Mouse (Mus musculus) forebrain, embryonic 11.5 days (tissue): ENCODE measurements around the gene Pfdn6. TPM values are rescaled to one million over a fixed set of nuclear protein-coding genes. Genes with fewer than 3 reads are reported as not detected.
"Not testable (repeated sequence)": the region's sequence is repeated elsewhere in the genome, so short reads cannot be mapped to it uniquely, and the experiment has no call there.

Experiments
- ATAC-seq: fragments of 200-750 bp; cut with Nextera tagmentation; replicated peaks from 2 replicates; pipeline ENCODE4 v1.8.0; 2017; ENCODE audit warnings: moderate TSS enrichment; ENCODE audit not compliant: low FRiP score
- DNase-seq: peaks from one replicate; pipeline ENCODE4 v3.0.0-alpha.2; 2017; ENCODE audit warnings: low spot score
- H3K27ac ChIP-seq: fragments of 300-500 bp; sonication (generic); 2 replicates; pipeline ENCODE4 v1.5.1; 2014; ENCODE audit warnings: low read depth, low read length
- H3K27me3 ChIP-seq: fragments of 300-500 bp; sonication (generic); 2 replicates; pipeline ENCODE4 v1.6.1; 2014; ENCODE audit warnings: mild to moderate bottlenecking, low read length, mixed read lengths; ENCODE audit not compliant: control insufficient read depth, insufficient read depth
- H3K36me3 ChIP-seq: fragments of 300-500 bp; sonication (generic); 2 replicates; pipeline ENCODE4 v1.6.1; 2014; ENCODE audit warnings: mild to moderate bottlenecking, low read length, moderate library complexity, mixed read lengths; ENCODE audit not compliant: control insufficient read depth, insufficient read depth
- H3K4me1 ChIP-seq: fragments of 300-500 bp; sonication (generic); replicated peaks from 2 replicates; pipeline ENCODE4 v1.6.1; 2014; ENCODE audit warnings: low read length, mixed read lengths; ENCODE audit not compliant: control insufficient read depth, insufficient read depth
- H3K4me2 ChIP-seq: fragments of 300-500 bp; sonication (generic); 2 replicates; pipeline ENCODE4 v1.6.1; 2014; ENCODE audit warnings: low read depth, mild to moderate bottlenecking, low read length, moderate library complexity, mixed read lengths; ENCODE audit not compliant: severe bottlenecking
- H3K4me3 ChIP-seq: fragments of 300-500 bp; sonication (generic); 2 replicates; pipeline ENCODE4 v1.5.1; 2014; ENCODE audit warnings: low read depth, low read length
- H3K9ac ChIP-seq: fragments of 300-500 bp; sonication (generic); 2 replicates; pipeline ENCODE4 v1.6.1; 2014; ENCODE audit warnings: low read length
- H3K9me3 ChIP-seq: fragments of 300-500 bp; sonication (generic); 2 replicates; pipeline ENCODE4 v1.6.1; 2016; ENCODE audit warnings: low read length, mixed read lengths; ENCODE audit not compliant: control insufficient read depth
- WGBS: fragments of 180-500 bp; shearing (Covaris S2); extraction: QIAGEN DNeasy Blood & Tissue Kit; methylation state at CpG from one replicate; pipeline ENCODE4 v1.1.7; 2014; 5-methylcytosine and 5-hydroxymethylcytosine counted together
- polyA plus RNA-seq: library from polyadenylated mRNA; unstranded; fragments of >200 nt; fragmentation: Nextera tagmentation; extraction: Ambion mirVana; gene quantifications from 2 replicates; pipeline ENCODE4 v1.2.1, GENCODE M21; 2014

Pfdn6 gene
- polyA plus RNA-seq, 1 experiment from 2014 or later = 214 TPM

GRCm38 (mm10) chr17:33900989-33901314 is 39.2 kb downstream of the Pfdn6 start:
- Histone ChIP-seq H3K27ac (no peak overlapping the region), H3K9ac (no peak overlapping the region), H3K9me3 (no peaks in the 10 kb centered on the region), H3K4me3 (no peak overlapping the region), H3K4me1 (no peaks in the 10 kb centered on the region), H3K27me3 (no peaks in the 10 kb centered on the region), H3K4me2 (no peak overlapping the region), H3K36me3 (no peaks in the 10 kb centered on the region)
- DNase-seq (no peak), ATAC-seq (no peak)
- WGBS = 82% methylated on average over 4 of the region's 4 CpGs

GRCm38 (mm10) chr17:33900281-33900988 is 39.7 kb downstream of the Pfdn6 start:
- H3K9ac ChIP-seq = no peak overlapping the region
- WGBS = 75% methylated on average over 7 of the region's 7 CpGs

GRCm38 (mm10) chr17:33899642-33900041 is 40.5 kb downstream of the Pfdn6 start:
- ATAC-seq (no peak), DNase-seq (no peak)
- Histone ChIP-seq H3K27me3 (no peaks in the 10 kb centered on the region), H3K4me1 (no peaks in the 10 kb centered on the region), H3K9ac (no peak overlapping the region), H3K4me3 (no peak overlapping the region), H3K9me3 (no peaks in the 10 kb centered on the region), H3K4me2 (no peak overlapping the region), H3K27ac (no peak overlapping the region), H3K36me3 (no peaks in the 10 kb centered on the region)
- WGBS = 84% methylated on average over 4 of the region's 4 CpGs

More at GRCm38 (mm10) chr17:33900281-33900988, 39.7 kb downstream of the Pfdn6 start:
- ATAC-seq (no peak), DNase-seq (no peak)
- H3K4me2 ChIP-seq = no peak overlapping the region
- H3K4me3 ChIP-seq = no peak overlapping the region
- H3K4me1 ChIP-seq = no peaks in the 10 kb centered on the region
- H3K36me3 ChIP-seq = no peaks in the 10 kb centered on the region
- no peaks in the 10 kb centered on the region for H3K27me3 ChIP-seq
- H3K27ac ChIP-seq = no peak overlapping the region
- no peaks in the 10 kb centered on the region for H3K9me3 ChIP-seq

- not testable (repeated sequence) for DNase-seq, ATAC-seq
Measured at GRCm38 (mm10) chr17:33898193-33898592, 42.0 kb downstream of the Pfdn6 start.

GRCm38 (mm10) chr17:33897114-33897794 is 42.9 kb downstream of the Pfdn6 start:
- Histone ChIP-seq H3K9me3 (no peaks in the 10 kb centered on the region), H3K9ac (no peak overlapping the region), H3K27me3 (no peaks in the 10 kb centered on the region), H3K27ac (no peak overlapping the region), H3K4me1 (no peaks in the 10 kb centered on the region), H3K4me2 (no peak overlapping the region), H3K36me3 (no peaks in the 10 kb centered on the region), H3K4me3 (no peak overlapping the region)
- DNase-seq (peak; percentile 64), ATAC-seq (no peak)
- WGBS = 43% methylated on average over 6 of the region's 6 CpGs

More at GRCm38 (mm10) chr17:33898193-33898592, 42.0 kb downstream of the Pfdn6 start:
- H3K4me1 ChIP-seq, H3K9me3 ChIP-seq, H3K9ac ChIP-seq, H3K4me3 ChIP-seq, H3K4me2 ChIP-seq, H3K27me3 ChIP-seq, H3K27ac ChIP-seq, H3K36me3 ChIP-seq: not testable (repeated sequence)
- 85% methylated on average over 4 of the region's 4 CpGs for WGBS

DNA sequence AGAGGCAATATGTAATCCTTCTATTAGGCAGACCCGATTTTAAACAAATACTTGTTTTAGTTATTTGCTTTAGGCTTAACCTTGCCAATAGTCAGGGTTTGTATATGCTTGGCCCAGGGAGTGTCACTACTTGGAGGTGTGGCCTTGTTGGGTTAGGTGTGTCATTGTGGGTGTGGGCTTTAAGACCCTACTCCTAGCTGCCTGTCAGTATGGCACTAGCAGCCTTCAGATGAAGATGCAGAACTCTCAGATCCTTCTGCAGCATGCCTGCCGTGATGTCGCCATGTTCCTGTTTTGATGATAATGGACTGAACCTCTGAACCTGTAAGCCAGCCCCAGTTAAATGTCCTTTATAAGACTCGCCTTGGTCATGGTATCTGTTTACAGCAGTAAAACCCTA is 47.1 kb downstream of the Pfdn6 start:
- H3K4me2 ChIP-seq, H3K27ac ChIP-seq, DNase-seq, H3K4me1 ChIP-seq, H3K27me3 ChIP-seq, H3K36me3 ChIP-seq, H3K9ac ChIP-seq, H3K9me3 ChIP-seq, ATAC-seq, H3K4me3 ChIP-seq: not testable (repeated sequence)
- 79% methylated on average over 4 of the region's 4 CpGs for WGBS

DNA sequence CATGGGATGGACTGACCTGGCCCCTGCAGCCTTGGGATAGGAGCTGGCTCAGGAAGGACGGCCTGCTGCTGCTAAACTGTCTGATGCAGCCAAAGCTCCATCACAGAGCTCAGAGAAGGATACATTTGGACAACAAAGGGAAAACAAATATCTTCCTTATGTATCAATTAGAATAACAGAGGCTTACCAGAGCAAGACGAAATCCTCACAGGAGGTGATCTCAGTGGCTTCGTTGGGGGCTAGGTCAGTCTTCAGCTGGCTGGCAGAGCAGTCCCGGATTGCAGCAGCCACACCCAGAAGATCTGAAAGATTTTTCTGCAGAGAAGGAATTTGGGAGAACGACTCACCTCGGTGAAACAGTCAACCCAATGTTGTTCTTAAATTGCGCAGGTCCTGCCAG is 47.7 kb downstream of the Pfdn6 start:
- H3K9me3 ChIP-seq = no peaks in the 10 kb centered on the region
- DNase-seq (no peak), ATAC-seq (no peak)
- H3K4me3 ChIP-seq = no peak overlapping the region
- H3K4me1 ChIP-seq = peaks cover 8% of the 10 kb centered on the region; the same call in 1 of the 2 replicates
- WGBS = 26% methylated on average over 7 of the region's 7 CpGs
- H3K27ac ChIP-seq = no peak overlapping the region
- H3K36me3 ChIP-seq = no peaks in the 10 kb centered on the region
- H3K27me3 ChIP-seq = no peaks in the 10 kb centered on the region
- no peak overlapping the region for H3K9ac ChIP-seq
- H3K4me2 ChIP-seq = no peak overlapping the region

DNA sequence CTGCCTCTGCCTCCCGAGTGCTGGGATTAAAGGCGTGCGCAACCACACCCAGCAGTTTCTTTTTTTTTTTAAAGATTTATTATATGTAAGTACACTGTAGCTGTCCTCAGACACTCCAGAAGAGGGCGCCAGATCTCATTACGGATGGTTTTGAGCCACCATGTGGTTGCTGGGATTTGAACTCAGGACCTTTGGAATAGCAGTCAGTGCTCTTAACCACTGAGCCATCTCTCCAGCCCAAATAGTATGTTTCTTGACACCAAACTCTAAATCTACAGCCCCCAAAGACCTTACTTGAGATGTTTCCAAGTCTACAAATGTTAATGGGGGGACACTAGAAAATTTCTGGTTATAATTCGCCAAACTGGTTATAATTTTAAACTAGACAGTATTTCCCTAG is 48.3 kb downstream of the Pfdn6 start:
- H3K27me3 ChIP-seq, H3K4me1 ChIP-seq, ATAC-seq, H3K27ac ChIP-seq, H3K9ac ChIP-seq, H3K4me3 ChIP-seq, DNase-seq, H3K36me3 ChIP-seq, H3K9me3 ChIP-seq, H3K4me2 ChIP-seq: not testable (repeated sequence)
- 74% methylated on average over 6 of the region's 6 CpGs for WGBS

GRCm38 (mm10) chr17:33891357-33891756 is 48.8 kb downstream of the Pfdn6 start:
- ATAC-seq = no peak

More at GRCm38 (mm10) chr17:33891357-33891756, 48.8 kb downstream of the Pfdn6 start:
- no peak overlapping the region for H3K4me2 ChIP-seq
- H3K27me3 ChIP-seq = no peaks in the 10 kb centered on the region
- H3K27ac ChIP-seq = no peak overlapping the region
- H3K9ac ChIP-seq = no peak overlapping the region
- no peaks in the 10 kb centered on the region for H3K36me3 ChIP-seq
- no peak overlapping the region for H3K4me3 ChIP-seq
- 76% methylated on average over 2 of the region's 2 CpGs for WGBS
- no peaks in the 10 kb centered on the region for H3K9me3 ChIP-seq
- H3K4me1 ChIP-seq = peaks cover 8% of the 10 kb centered on the region; the same call in 1 of the 2 replicates
- DNase-seq = no peak
